Comparison of ENCODE assay signal across 17 mouse cellular contexts in the genomic region with DNA sequence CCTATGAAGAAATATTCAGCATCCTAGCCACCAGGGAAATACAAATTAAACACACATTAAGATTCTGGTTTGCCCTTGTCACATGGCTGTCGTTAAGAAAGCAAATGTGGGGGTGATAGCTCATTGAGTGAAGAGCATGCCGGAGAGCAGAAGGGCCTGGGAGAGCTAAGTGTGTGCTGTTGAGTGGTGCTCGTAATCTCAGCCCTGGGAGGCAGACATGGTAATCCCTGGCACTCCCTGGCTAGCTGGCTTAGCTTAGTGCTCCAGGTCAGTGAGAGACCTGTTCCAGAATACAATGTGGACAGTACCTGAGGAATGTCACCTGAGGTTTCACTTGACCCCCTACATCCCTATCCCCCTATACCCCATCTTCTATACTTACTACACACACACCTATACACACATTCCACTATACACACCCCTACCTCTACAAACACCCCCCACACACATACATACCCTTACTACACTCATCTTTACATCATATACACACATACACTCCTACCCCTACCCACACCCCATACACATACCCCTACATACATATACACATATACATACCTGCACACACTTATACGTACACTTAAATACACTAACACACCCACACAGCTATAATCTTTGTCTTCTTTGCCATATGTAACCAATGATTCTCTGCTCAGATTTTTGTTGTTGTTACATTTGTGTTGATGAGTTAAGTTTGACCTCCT. TPM values are rescaled to one million over a fixed set of nuclear protein-coding genes. Genes with fewer than 3 reads are reported as not detected.
"Had no signal": no experiment of that assay in that cellular context is flagged by ENCODE, and none has a peak within 500 bp of the region (broad histone marks: within the 10 kb centered on the region; RNA-seq: fewer than 3 reads in every experiment).

No protein-coding gene starts in this region.

- H3K9ac ChIP-seq: intestine, embryonic 15.5 days; limb, embryonic 12.5 days; liver, embryonic 13.5 days; liver, postnatal 0 days; lung, embryonic 15.5 days had no signal

- ATAC-seq: intestine, embryonic 15.5 days; liver, postnatal 0 days; midbrain, embryonic 16.5 days had no signal

- H3K4me3 ChIP-seq: intestine, embryonic 15.5 days; limb, embryonic 12.5 days; liver, embryonic 13.5 days; lung, embryonic 15.5 days had no signal

- H3K4me2 ChIP-seq: intestine, embryonic 15.5 days; limb, embryonic 12.5 days; liver, embryonic 13.5 days; lung, embryonic 15.5 days had no signal

- H3K4me1 ChIP-seq: intestine, embryonic 15.5 days; limb, embryonic 12.5 days; liver, embryonic 13.5 days; lung, embryonic 15.5 days had no signal

- DNase-seq: kidney, adult 2 months; kidney, postnatal 36 days; layer of hippocampus, adult 9-11 months; layer of hippocampus, postnatal 36 days; liver; liver, embryonic 13.5 days; liver, postnatal 0 days; right cerebral cortex, adult 18-20 months; right cerebral cortex, postnatal 25 days; thymus, postnatal 36 days had no signal

- H3K27me3 ChIP-seq: intestine, embryonic 15.5 days; limb, embryonic 12.5 days; liver, embryonic 13.5 days; lung, embryonic 15.5 days had no signal

- H3K27ac ChIP-seq: intestine, embryonic 15.5 days; limb, embryonic 12.5 days; liver, embryonic 13.5 days; lung, embryonic 15.5 days had no signal

- H3K36me3 ChIP-seq: intestine, embryonic 15.5 days; limb, embryonic 12.5 days; liver, embryonic 13.5 days; lung, embryonic 15.5 days had no signal

- H3K9me3 ChIP-seq: intestine, embryonic 15.5 days; limb, embryonic 12.5 days; liver, embryonic 13.5 days; lung, embryonic 15.5 days had no signal

RNA-seq across cellular contexts. Expression of a gene that starts 52.3 kb away (rescaled TPM):
- total RNA-seq: left cerebral cortex, postnatal 25 days; megakaryocyte progenitor cell, adult 5-6 weeks had no signal
- polyA plus RNA-seq: limb, embryonic 12.5 days; neural tube, embryonic 14.5 days had no signal
